Mouse (Mus musculus) left cerebral cortex, adult 11 months (tissue): Measurements from ENCODE around the gene Mars2.

Experiments
- DNase-seq: peaks from one replicate; pipeline ENCODE4 v3.0.0; 2022; ENCODE audit warnings: low spot score

The Mars2 gene

DNA sequence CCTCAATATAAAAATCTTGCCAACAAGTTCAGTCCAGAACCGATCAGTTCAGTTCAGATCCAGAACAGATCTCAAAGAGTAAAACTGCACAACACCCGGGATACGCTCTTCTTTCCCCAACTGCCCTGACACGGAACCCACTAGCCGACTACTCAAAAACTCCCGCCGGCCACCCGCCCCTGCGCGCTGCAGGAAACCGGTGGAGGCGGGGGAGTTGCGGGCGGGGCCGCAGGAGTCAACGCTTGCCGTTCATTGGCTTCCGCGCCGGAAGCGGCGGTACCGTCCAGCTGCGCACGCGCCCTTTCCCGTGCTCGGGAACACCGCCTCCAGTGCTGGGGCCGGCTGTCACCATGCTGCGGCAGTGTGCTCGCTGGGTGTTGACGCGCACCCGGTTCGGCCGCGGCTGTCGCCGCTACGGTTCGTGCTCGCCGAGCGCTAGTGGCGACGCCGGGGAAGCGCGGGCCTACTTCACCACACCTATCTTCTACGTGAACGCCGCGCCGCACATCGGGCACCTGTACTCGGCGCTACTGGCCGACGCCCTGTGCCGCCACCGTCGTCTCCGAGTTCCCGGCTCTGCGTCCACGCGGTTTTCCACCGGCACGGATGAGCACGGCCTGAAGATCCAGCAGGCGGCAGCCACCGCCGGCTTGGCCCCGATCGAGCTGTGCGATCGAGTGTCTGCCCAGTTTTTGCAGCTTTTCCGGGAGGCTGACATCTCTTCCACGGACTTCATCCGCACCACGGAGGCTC, at the start of gene Mars2:
Gene Mars2, plus strand, starts transcription at position 288 of the 753 bp plus-strand sequence.
- DNase-seq: peak; percentile 88

DNA sequence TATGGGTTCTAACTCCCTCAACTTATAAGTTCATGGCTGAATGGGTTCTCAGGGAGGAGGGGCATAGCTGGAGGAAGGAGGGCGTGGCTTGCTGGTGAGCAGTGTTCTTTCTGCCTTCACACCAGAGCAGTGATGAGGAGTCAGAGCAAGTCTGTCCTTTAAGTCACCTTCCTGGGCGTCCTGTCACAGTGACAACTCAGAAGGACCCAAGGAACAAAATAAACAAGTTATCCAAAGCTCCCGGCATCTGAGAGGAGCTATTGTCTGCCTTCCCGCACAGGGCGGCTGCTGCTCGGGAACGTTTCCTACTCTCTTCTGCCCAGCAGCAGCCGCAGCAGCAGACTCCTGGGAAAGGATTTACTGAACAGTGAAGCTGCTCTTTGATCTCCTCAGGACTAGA, 45.0 kb upstream of the Mars2 start:
- no peak for DNase-seq

DNA sequence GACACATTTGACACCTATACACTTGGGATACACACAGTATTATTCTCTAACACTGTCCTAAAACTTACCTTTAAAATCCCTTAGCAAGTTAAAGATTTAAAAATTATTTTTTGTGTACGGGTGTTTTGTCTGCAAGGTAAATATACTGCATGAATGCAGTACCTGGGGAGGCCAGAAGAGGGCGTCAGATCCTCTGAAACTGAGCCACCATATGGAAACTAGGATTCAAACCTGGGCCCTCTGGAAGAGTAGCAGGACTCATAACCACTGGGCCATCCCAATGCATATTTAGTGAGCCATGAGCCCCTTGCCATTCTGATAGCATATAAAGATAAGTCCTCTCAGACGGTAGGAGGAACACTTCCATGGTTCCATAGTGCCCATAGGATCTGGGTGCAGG, 44.2 kb upstream of the Mars2 start:
- DNase-seq: no peak

DNA sequence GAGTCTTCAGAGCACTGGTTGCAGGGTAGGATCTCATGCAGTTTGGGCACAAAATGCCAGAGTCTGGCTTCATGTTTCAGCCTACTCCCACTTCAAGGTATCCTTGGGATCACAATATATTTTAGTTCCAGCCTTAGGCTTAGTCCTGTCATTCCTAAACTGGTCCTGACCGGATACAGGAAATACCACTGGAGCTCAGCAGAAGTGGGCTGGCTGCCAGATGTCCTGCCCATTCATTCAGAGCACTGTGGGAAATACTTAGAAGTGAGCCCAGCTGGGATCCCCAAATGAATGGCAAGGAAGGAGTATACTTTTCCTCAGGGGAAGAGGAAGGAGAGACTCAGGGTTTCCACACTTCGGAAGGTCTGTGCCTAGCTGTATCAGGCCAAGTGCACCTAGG, 43.7 kb upstream of the Mars2 start:
- no peak for DNase-seq

DNA sequence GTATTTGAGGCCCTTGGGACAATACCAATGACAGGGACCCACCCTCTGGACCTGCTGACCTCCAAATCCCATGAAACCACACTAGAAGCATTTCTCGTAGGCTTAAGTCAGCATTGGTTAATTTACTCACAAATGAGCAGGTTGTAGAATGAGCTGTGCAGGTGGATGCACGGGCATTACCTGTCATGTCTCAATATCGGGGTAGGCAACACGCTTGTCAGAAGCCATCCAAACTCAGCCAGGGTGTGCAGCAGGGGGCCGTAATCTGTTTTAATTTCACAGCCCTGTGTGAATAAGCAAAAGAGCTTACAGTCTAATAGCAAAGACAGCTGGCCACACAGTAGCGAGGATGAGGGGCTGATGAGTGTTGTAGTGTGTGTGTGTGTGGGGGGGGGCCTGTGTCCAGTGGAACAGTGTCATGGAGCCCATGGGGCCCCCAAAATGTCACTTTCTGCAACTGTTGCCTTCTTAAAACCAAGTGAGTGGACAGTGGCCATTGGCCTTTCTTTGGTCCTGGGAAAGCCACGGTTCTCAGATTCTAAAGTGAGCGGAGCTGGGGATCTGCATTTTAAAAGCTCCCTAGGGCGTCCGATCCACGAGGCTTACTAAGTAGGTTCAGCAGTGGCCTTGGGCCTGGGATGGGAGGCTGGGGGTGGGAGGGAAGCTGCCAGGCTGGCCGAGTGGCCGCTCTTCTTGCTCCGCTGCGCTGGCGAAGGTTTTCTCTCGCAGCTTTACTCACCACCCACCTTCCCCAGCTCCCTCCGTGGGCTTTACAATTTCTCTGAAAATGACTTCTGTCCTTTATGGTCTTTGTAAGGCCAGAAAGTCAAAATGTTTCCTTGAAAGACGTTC, 42.7 kb upstream of the Mars2 start:
- DNase-seq: no peak

DNA sequence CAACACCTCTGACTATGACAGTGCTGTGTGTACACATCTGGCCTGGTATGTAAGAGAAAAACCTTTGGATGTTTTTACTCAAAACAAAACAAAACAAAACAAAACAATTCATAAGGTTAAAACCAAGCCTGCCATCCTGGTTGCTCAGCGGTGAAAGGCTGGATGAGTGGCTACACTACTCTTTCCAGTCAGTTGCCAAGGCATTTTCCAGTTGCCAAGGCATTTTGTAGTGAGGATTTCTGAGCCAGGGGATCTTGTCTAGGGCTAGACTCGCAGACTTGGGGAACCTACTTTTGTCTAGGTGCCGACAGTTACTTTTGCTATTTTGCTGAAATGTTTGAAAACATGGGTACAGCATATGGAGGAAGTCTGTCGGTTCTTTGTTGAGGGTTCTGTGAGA, 42.0 kb upstream of the Mars2 start:
- DNase-seq: no peak

DNA sequence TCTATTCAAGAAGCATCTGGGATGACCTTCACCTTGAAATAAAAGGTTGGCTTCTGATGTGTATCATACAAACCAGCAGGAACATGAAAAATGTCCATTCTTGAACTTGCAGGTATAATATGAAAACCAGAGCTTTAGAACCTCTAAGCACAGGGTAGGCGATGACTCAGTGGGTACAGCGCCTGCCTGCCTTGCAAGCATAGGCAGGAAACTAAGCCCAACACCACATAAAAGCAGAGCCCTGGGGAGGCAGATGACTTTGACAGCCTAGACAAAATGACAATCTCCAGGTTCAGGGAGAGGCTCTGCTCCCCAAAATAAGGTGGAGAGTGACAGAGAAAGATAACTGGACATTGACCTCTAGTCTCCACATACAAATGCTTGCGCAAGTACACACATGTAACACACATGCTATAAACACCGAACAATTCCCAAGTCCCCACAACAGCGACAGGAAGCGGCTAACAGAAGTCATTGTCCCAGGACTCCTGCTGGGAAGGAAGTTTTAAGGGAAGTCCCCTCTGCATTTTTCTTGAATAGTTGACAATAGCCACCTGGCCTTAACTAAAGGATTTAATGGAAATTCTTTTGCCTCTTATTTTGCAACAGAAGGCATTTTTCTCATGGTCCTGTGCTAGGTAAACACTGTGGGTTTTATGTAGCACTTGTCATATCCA, 40.5 kb upstream of the Mars2 start:
- no peak for DNase-seq

DNA sequence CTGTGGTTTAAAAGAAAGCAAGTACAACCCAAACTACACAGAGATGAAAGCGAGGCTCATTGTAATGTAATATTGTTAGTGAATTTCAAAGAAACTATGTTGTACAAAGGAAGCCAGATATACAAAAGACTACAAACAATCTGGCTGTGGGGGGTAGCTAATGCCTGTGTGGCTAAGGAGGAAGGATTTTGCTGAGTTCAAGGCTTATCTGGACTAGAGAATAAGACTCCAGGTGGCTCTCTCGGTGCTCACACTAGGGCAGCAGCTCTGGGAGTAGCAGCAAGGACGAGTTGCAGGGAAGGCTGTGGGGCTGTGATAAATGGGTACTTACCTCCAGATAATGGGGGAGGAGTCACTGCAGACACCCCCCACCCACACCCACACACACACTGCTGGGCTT, 38.3 kb upstream of the Mars2 start:
- no peak for DNase-seq

DNA sequence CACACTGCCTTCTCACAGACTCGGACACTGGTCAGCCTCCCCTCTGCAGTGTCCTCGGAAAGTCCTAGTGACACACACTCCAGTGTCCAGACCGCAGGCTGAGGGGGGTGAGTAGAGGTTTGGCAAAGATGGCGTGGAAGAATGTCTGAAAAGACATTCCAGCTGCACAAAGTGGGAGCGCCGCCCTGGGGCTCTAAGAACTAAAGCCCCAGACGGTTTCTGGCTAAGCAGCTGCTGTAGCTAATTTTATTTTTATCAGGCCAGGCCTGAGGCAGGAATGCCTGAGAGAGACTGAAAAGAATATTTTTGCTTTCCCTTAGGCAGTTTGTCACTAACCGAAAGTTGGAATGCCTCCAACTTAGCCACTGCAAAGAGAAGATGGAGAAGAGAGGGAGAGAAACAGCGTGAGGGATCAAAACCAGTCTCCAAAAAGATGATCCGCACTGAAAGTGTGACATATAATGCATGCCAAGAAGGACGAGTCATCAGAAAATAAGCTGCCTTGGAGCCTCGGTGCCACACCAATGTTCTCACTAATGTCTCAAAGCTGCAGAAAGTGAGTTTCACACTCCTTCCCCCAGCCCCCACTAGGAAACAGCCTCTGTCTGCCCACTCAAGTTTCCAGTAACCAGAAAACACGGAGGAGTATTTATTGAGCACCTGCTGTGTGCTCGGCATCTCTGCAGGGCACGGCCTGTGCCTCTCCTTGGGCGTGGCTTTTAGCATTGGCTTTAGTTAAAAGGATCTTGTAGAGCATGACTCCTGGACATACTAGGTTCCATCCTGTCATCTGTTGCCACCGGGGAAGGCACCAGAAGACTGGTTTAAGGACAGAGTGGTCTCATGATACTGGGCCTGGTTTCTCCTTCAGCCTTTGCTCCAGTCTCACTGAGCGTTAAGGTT, 34.9 kb upstream of the Mars2 start:
- peak; percentile 28 for DNase-seq

DNA sequence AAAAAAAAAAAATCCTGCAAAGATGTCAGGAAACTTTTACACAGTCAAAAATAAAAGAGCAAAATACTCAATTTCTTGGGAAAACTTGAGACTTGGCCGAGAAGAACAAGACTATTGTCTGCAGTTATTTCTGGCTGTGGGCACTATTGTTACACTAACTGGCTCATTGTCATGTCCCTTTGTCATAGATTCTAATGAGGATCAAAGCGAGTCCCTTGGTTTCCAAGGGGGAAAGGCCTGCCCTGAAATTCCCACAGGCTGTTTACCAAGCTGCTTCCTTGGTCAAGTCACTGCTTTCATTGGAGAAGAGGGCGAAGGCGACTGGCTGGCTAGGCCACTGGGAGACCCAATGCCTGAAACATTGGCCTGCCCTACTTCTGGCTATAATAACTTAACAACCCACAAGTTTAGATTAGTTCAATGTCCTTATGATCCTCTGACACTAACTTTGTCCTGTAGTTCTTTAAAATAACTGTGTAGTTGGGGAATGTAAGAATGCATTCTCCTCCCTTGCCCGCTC, 31.1 kb upstream of the Mars2 start:
- no peak for DNase-seq

DNA sequence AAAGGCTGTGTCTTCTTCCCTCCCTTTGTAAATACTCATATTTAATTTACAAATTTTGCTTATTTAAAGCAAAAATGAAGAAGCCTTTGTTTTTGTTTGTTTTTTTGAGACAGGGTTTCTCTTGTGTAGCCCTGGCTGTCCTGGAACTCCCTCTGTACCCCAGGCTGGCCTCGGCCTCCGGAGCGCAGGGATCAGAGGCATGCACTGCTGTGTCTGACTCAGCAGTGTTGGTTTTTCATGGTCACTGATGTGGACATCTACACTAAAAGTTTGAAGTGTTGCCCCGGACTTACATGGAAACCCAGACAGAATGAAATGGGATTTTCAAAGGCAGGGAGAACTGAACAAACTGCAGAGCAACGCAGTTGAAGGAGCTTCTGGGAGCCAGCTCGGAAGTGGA, 29.4 kb upstream of the Mars2 start:
- no peak for DNase-seq

DNA sequence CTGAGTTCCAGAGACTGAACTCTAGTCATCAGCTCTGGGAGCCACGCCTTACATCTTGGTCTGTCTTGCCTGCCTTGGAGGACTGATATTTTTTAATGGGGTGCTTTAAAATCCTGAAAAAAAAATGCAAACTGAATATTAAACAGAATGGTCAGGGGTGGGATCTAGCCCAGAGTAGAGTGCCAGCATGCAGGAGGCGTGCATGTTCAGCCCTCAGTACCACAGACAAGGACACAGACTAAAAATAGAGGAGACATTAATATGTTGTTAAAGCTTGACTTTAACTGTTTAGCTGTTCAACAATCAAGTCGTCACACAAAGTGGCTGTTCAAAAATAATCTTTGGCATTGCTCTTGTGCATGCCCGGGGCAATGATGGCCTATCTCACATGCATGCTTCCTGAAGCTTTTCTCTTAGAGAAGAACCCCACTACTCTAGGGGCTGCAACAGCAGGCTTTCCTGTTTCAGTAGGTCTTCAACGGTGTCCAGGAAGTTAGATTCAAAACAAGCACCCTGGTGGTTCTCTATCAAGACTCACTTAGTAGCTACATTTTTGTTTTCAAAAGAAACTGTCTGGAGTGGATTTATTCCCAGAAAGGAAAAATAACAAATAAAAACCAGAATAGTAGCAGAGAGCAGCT, 28.4 kb upstream of the Mars2 start:
- DNase-seq: no peak

DNA sequence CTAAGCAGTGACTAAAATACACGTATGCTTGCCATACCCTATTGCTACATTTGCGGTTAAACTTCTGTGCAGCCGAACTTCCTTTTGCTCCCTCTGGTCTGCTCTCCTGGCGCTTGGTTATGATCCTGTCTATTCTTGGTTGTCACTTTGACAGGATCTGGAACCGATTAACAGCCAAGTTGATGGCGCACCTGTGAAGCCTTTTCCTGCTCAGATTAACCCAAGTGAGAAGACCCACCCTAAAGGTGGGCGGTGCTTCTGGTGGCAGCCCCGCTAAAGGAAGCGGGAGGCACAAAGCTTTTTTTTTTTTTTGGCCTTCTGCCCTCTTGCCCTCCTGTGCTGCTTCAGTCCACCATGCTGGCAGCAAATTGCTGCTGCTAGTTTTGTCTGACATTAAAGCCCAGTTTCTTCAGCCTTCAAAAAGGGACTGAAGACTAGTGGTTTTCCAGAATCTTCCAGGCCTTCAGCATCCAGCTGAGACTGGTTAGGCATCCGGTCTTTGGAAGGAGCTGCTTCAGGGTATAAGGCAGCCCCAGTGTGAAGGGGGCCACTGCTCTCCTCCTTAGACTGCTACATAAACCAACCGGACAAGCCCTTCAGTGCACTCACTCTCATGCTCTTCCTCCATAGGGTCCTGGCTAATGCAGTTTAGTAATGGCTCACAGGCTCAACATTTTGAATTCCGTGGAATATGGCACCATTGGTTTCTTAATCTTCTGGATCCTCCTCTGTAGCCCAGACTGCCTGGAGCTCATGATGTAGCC, 26.6 kb upstream of the Mars2 start:
- DNase-seq: no peak

DNA sequence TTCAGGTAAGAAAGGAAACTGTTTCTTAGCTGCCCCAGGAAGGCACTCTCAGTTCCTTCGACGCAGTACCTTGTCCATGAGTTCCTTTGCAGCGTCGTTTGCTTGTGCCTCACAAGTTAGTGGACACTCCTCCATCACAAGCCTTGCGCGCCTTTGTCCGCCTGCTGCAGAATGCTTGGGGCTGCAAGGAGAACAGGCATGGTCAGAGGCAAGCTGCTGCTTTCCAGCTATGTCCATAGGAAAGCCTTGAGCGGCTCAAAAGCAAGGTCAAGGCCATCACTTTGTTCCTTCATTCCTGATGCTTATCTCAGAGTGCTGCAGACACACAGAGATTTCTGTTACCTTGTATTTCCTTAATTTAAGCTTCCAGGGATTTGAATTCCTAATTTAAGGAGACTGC, 25.9 kb upstream of the Mars2 start:
- no peak for DNase-seq

DNA sequence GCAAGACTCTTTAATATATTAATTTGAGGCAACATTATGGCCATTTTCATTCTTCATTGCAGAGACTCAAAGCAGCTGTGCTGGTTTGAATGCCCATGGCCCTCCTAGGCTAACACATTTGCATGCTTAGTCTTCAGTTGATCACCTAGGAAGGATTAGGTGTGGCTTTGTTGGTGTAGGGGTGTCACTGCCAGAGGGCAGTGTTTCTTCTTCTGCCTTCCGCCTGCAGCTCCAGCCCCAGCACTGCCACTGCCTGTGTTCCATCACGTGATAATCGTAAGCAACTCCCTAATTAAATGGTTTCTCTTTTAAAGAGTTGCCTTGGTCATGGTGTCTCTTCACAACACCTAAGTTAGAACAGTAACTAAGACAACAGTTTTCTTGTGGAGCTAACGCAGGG, 24.2 kb upstream of the Mars2 start:
- DNase-seq: no peak

DNA sequence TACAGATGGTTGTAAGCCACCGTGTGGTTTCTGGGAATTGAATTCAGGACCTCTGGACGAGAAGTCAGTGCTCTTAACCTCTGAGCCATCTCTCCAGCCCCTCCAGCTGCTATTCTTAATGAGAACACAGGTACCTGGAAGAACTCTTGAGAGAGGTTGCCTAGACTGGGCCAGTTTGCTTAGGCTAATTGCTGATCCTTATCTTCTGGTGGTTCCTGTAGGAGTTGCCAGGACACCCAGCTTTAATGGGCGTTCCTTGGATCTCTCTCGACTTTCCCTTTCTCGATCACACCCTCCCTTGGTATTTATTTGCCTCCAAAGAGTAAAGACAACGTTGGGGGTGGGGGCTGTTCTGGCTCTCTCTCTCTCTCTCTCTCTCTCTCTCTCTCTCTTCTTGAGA, 23.5 kb upstream of the Mars2 start:
- DNase-seq: no peak

DNA sequence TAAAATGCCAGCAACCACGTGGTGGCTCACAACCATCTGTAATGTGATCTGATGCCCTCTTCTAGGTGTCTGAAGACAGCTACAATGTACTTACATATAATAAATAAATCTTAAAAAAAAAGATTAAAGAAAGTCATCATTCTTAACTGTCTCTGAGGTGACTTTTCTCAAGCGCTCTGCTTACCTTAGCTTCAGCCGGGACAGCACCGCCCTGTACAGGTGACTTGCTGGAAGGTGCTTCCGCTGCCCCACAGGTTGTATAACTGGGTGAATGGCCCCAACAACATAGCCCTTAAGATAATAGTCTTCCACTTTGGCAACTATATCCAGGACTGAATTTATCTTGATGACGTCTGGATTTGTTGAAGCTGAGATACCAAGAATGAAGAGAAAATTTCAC, 23.0 kb upstream of the Mars2 start:
- no peak for DNase-seq

DNA sequence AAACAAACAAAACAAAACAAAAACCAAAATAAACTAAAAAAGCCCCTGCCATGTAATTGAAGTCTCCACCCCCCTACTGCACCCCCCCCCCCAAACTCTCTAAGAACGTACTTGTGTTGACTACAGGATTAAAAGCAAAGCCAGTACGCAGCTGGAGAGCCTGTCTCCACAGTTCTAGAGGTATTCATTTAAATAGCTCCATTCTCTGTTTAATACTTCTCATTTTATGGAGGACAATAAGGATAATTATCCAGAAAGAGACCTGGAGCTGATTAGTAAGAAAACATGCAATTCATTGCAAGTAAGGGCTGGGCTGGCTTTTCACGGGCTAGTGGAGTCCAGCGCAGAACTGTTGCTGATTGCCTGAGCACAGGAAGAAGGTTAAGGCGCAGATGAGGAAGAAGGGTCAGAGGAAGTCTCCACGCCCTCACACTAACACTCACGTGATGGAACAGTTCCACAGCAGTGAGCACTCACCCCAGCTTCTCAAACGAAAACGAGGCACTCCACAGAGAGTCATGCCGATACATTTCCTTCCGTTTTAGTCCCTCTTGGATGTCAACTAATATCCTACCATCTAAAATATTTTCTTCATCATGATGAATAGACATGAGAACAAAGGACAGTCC, 21.7 kb upstream of the Mars2 start:
- no peak for DNase-seq

DNA sequence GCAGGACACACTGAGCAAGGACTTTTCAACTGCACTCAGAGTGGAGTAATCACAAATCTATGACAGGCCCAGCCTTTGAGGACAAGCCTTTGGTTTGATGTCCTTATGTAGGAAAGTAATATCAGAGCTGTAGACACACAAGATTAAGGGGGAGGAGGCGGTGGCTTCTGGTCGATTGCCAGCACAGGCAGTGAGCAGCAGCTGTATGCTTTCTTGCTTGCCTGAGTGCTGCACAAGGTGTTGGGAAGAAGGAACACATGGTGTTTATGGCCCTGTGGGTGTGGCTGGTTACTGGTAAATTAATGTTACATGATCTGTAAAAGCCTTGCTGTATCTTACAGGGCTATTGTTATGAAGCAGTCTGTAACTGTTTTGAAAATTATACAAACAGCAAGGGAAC, 19.8 kb upstream of the Mars2 start:
- DNase-seq: no peak

DNA sequence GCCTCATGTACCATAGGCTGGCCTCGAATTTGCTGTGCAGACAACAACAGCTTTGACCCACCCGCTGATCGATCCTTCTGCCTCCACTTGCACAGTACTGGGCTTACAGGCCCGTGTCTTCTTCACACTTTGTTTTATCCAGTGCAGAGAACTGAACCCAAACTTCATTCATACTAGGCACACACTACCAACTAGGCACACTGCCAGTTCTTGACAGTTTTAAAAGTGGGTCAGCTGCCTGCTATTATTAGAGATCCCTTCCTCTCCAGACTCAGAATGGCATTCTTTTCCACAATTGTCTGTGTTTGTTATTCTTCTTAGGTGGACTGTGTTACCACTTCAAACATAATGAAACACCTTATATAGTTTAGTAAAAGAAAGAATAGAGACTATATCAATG, 15.6 kb upstream of the Mars2 start:
- DNase-seq: no peak
